Mouse (Mus musculus) intestine, postnatal 0 days (tissue): ENCODE data around the gene Gm11627. TPM values are rescaled to one million over a fixed set of nuclear protein-coding genes. Genes with fewer than 3 reads are reported as not detected.

Source experiments
- ATAC-seq: fragments of 200-750 bp; cut with Nextera tagmentation; 2 replicates; pipeline ENCODE4 v1.8.0; 2017; ENCODE audit warnings: mild to moderate bottlenecking, moderate TSS enrichment, moderate library complexity
- H3K27ac ChIP-seq: fragments of 300-500 bp; sonication (generic); 2 replicates; pipeline ENCODE4 v1.5.1; 2014; ENCODE audit warnings: mild to moderate bottlenecking, low read depth, low read length, moderate library complexity
- H3K27me3 ChIP-seq: fragments of 300-500 bp; sonication (generic); replicated peaks from 2 replicates; pipeline ENCODE4 v1.6.1; 2014; ENCODE audit warnings: low read length, mixed read lengths; ENCODE audit not compliant: control insufficient read depth, insufficient read depth
- H3K36me3 ChIP-seq: fragments of 300-500 bp; sonication (generic); 2 replicates; pipeline ENCODE4 v1.6.1; 2014; ENCODE audit warnings: mild to moderate bottlenecking, moderate library complexity; ENCODE audit not compliant: control insufficient read depth, insufficient read depth
- H3K4me1 ChIP-seq: fragments of 300-500 bp; sonication (generic); replicated peaks from 2 replicates; pipeline ENCODE4 v1.6.1; 2014; ENCODE audit warnings: antibody characterized with exemption, low read length, mixed read lengths; ENCODE audit not compliant: control insufficient read depth, insufficient read depth
- H3K4me2 ChIP-seq: fragments of 300-500 bp; sonication (generic); replicated peaks from 2 replicates; pipeline ENCODE4 v1.6.1; 2014; ENCODE audit warnings: low read depth, mild to moderate bottlenecking, moderate library complexity
- H3K4me3 ChIP-seq: fragments of 300-500 bp; sonication (generic); 2 replicates; pipeline ENCODE4 v1.5.1; 2014; ENCODE audit warnings: low read depth, low read length
- H3K9ac ChIP-seq: fragments of 300-500 bp; sonication (generic); 2 replicates; pipeline ENCODE4 v1.6.1; 2014; ENCODE audit warnings: mild to moderate bottlenecking, low read depth, low read length
- H3K9me3 ChIP-seq: fragments of 300-500 bp; sonication (generic); 2 replicates; pipeline ENCODE4 v1.6.1; 2016; ENCODE audit warnings: mixed run types; ENCODE audit not compliant: control insufficient read depth
- CTCF ChIP-seq: sonication (generic); IDR thresholded peaks from 2 replicates; pipeline ENCODE4 v1.5.1; 2016; ENCODE audit warnings: low read depth, mild to moderate bottlenecking, control low read depth, antibody characterized with exemption, moderate library complexity
- WGBS: fragments of 180-500 bp; shearing (Covaris S2); extraction: QIAGEN DNeasy Blood & Tissue Kit; methylation state at CpG from one replicate; pipeline ENCODE4 v1.1.7; 2014; 5-methylcytosine and 5-hydroxymethylcytosine counted together
- polyA plus RNA-seq: library from polyadenylated mRNA; unstranded; fragments of >200 nt; fragmentation: Nextera tagmentation; extraction: Ambion mirVana; gene quantifications from 2 replicates; pipeline ENCODE4 v1.2.1, GENCODE M21; 2015

The Gm11627 gene
- polyA plus RNA-seq, 1 experiment from 2014 or later, result 11.2 TPM

DNA sequence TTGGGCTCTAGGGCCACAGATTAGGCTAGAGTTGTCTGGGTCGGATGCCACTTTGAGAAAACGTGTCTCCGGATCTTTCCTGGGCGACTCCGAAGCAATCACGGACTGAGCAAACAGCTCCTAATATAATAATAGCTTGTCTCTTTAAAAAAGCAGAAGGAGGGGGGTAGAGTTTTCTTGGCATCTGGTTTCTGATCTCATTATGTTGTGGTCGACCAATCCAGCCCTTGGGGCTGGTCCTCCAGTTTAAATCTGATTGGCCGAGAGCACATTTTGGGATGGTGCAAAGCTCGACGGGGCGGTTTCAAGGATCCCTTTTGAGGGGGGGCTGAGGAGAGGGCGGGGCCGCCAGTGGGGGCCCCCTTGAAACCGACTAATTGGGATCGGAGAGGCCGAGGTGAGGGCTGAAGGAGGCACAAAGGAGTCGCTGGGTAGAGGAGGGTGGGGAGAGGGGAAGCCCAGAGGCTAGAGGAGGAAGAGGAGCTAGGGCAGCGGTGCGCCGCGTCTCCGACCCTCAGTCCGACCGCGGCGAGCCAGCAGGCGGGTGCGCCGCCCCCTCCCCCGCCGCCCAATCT, 24.8 kb upstream of the Gm11627 start, which contains the start of gene Fzd2:
TSS of gene Fzd2 (plus strand) at position 387 of the 575 bp plus-strand sequence.
- H3K27ac ChIP-seq, result peak within 1 kb of the TSS; percentile 77
- no peaks in the 10 kb centered on the region for H3K4me1 ChIP-seq
- H3K36me3 ChIP-seq, result no peaks in the 10 kb centered on the region
- TF ChIP-seq CTCF, result no peak
- H3K9ac ChIP-seq, result peak within 1 kb of the TSS; percentile 58
- peak within 1 kb of the TSS; percentile 82 for H3K4me2 ChIP-seq
- peaks cover 34% of the 10 kb centered on the region for H3K27me3 ChIP-seq
- ATAC-seq, result peak; percentile 82
- no peaks in the 10 kb centered on the region for H3K9me3 ChIP-seq
- 0% methylated on average over 16 of the region's 31 CpGs for WGBS
- peak within 1 kb of the TSS; percentile 66 for H3K4me3 ChIP-seq

DNA sequence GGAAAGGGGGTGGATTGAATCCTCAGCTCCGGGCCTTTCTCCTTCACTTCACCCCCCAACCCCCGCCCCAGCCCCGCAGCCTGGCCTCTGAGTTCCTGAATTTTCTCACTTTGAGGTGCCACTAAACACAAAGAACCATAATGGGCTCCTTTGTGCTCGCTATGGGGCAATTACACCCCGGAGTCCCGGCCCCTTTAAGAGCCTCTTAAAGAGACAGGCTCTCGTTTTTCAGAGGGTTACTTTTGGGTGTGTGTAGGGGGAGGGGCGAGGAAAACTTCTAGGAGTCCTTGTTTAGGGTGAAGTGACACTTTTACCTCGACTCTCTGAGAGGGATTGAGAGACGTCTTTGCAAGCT, 24.2 kb upstream of the Gm11627 start:
- peak overlapping the region; percentile 82 for H3K4me2 ChIP-seq
- H3K27ac ChIP-seq, result peak overlapping the region; percentile 73
- peak overlapping the region; percentile 66 for H3K4me3 ChIP-seq
- H3K27me3 ChIP-seq, result peaks cover 34% of the 10 kb centered on the region
- no peaks in the 10 kb centered on the region for H3K4me1 ChIP-seq
- peak overlapping the region; percentile 18 for H3K9ac ChIP-seq
- TF ChIP-seq CTCF, result no peak
- H3K9me3 ChIP-seq, result no peaks in the 10 kb centered on the region
- under 1% methylated on average over 10 of the region's 10 CpGs for WGBS
- no peak for ATAC-seq
- H3K36me3 ChIP-seq, result no peaks in the 10 kb centered on the region

DNA sequence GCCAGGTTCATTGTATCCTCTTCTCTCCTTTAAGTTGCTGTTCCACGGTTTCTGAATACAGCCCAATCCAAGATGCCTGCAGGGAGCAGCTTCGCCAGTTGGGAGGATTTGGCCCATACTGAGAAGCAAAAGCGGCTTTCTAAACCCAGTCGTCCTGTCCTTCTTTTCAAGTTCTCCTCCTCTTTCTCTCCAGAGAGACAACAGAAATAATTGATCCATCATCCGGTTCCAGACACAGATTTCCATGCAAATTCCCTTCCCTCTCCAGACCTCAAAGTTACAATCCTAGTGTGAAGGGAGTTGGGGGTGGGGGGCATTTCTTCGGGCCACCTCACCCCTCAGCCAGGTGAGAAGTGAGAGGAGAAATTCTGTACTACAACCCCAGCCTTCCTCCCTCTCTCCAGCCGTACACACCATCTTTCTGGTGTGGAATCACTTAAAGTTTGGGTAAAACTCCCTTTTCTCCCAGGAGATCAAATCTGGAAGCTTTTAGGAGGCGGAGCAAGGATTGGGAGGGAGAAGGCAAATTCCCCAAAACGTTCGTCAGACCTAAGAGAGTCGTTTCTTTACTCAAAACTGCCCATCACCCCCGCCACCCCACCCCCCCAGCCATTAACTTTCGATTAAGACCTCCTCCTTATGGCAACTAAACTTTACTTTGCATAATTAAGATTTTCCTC, 23.7 kb upstream of the Gm11627 start:
- peak overlapping the region; percentile 82 for H3K4me2 ChIP-seq
- H3K4me1 ChIP-seq, result no peaks in the 10 kb centered on the region
- no peaks in the 10 kb centered on the region for H3K9me3 ChIP-seq
- peak overlapping the region; percentile 18 for H3K9ac ChIP-seq
- H3K36me3 ChIP-seq, result no peaks in the 10 kb centered on the region
- H3K27me3 ChIP-seq, result peaks cover 34% of the 10 kb centered on the region
- ATAC-seq, result no peak
- peak overlapping the region; percentile 66 for H3K4me3 ChIP-seq
- peak overlapping the region; percentile 73 for H3K27ac ChIP-seq
- 21% methylated on average over 13 of the region's 13 CpGs for WGBS
- TF ChIP-seq CTCF, result no peak

DNA sequence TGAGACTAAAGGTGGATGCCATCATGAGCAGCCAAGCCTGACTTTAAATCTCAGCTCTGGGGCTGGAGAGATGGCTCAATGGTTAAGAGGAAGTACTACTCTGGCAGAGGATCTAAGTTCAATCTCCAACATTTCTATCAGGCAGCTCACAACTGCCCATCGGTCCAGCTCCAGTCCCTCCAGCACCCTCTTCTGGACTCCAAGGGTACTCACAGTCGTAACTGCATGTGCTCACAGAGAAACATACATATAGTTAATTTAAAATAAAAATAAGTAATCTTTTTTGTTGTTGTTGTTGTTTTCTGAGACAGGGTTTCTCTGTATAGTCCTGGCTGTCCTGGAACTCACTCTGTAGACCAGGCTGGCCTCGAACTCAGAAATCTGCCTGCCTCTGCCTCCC, 20.7 kb upstream of the Gm11627 start:
- Histone ChIP-seq H3K27me3 (peaks cover 10% of the 10 kb centered on the region; the same call in 1 of the 2 replicates), H3K36me3 (no peaks in the 10 kb centered on the region), H3K9me3 (no peaks in the 10 kb centered on the region), H3K4me2 (no peak overlapping the region), H3K4me1 (no peaks in the 10 kb centered on the region), H3K9ac (no peak overlapping the region), H3K27ac (no peak overlapping the region), H3K4me3 (no peak overlapping the region)
- no peak for ATAC-seq
- WGBS, result 93% methylated on average over 3 of the region's 3 CpGs
- peak; percentile 56 for TF ChIP-seq CTCF

DNA sequence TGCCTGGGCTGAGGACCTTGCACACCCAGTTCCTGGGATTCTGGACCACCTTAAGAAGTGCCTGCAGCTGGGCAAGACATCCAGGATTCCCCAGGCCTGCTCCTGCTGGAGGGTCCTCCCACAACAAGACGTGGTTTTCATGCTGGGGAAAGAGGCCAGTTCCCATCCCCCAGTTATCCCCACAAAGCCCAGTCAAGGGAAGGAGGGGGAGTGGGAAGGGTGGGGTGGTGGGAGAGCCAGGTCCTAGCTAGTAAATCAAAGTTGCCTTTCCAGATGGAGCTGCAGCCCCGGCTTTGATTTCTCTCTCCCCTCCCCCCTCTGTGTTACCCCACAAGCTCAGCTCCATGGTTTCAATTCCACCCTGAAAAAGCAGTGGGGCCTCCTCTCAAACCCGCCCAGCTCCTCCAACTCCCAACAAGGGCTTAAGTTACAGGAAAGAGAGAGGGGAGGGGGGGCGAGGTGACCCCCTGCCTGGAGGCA, 16.1 kb upstream of the Gm11627 start:
- Histone ChIP-seq H3K36me3 (no peaks in the 10 kb centered on the region), H3K27me3 (no peaks in the 10 kb centered on the region), H3K27ac (no peak overlapping the region), H3K4me2 (no peak overlapping the region), H3K4me3 (no peak overlapping the region), H3K4me1 (no peaks in the 10 kb centered on the region), H3K9me3 (no peaks in the 10 kb centered on the region), H3K9ac (no peak overlapping the region; the same call in 1 of the 2 replicates)
- WGBS, result 20% methylated on average over 3 of the region's 4 CpGs
- no peak for ATAC-seq
- no peak for TF ChIP-seq CTCF

DNA sequence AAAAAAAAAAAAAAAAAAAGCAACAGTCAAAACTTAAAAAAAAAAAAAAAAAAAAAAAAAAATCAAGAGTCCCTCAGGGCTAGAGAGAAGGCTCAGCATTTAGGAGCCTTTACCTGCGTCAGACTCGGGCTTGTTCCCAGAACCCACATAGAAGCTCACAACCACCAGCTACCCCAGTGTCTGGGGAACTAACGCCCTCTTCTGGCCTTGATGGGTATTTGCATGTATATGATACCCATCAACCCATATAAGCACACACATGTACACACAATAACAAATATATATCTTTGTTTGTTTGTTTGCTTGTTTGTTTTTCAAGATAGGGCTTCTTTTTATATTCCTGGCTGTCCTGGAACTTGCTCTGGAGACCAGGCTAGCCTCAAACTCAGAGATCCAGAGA, 8.3 kb upstream of the Gm11627 start:
- Histone ChIP-seq H3K4me1 (no peaks in the 10 kb centered on the region), H3K36me3 (no peaks in the 10 kb centered on the region), H3K27me3 (peaks cover 6% of the 10 kb centered on the region; the same call in 1 of the 2 replicates), H3K9me3 (no peaks in the 10 kb centered on the region), H3K4me3 (no peak overlapping the region), H3K27ac (no peak overlapping the region), H3K9ac (no peak overlapping the region), H3K4me2 (no peak overlapping the region)
- WGBS, result 74% methylated on average over 3 of the region's 3 CpGs
- peak; percentile 22; the same call in 1 of the 2 replicates for TF ChIP-seq CTCF
- no peak for ATAC-seq
